Mouse (Mus musculus) lung, embryonic 16.5 days (tissue): ENCODE data around the gene Fuca2. TPM values are rescaled to one million over a fixed set of nuclear protein-coding genes. Genes with fewer than 3 reads are reported as not detected.
"Not testable (repeated sequence)": the region's sequence is repeated elsewhere in the genome, so short reads cannot be mapped to it uniquely, and the experiment has no call there.

Experiments used
- ATAC-seq: fragments of 200-750 bp; cut with Nextera tagmentation; 2 replicates; pipeline ENCODE4 v1.8.0; 2017; ENCODE audit warnings: low read depth, mild to moderate bottlenecking, moderate library complexity
- H3K27ac ChIP-seq: fragments of 300-500 bp; sonication (generic); 2 replicates; pipeline ENCODE4 v1.5.1; 2014; ENCODE audit warnings: mild to moderate bottlenecking, control low read depth, low read length
- H3K27me3 ChIP-seq: fragments of 300-500 bp; sonication (generic); 2 replicates; pipeline ENCODE4 v1.6.1; 2014; ENCODE audit warnings: low read depth, low read length, mixed read lengths; ENCODE audit not compliant: control insufficient read depth, insufficient read depth
- H3K36me3 ChIP-seq: fragments of 300-500 bp; sonication (generic); 2 replicates; pipeline ENCODE4 v1.6.1; 2014; ENCODE audit warnings: low read length; ENCODE audit not compliant: control insufficient read depth, insufficient read depth
- H3K4me1 ChIP-seq: fragments of 300-500 bp; sonication (generic); replicated peaks from 2 replicates; pipeline ENCODE4 v1.6.1; 2014; ENCODE audit warnings: low read length, mixed read lengths; ENCODE audit not compliant: control insufficient read depth, insufficient read depth
- H3K4me2 ChIP-seq: fragments of 300-500 bp; sonication (generic); 2 replicates; pipeline ENCODE4 v1.6.1; 2014; ENCODE audit warnings: low read depth, low read length, control low read depth
- H3K4me3 ChIP-seq: fragments of 300-500 bp; sonication (generic); 2 replicates; pipeline ENCODE4 v1.5.1; 2014; ENCODE audit warnings: mild to moderate bottlenecking, low read length, control low read depth
- H3K9ac ChIP-seq: fragments of 300-500 bp; sonication (generic); 2 replicates; pipeline ENCODE4 v1.6.1; 2014; ENCODE audit warnings: low read length, control low read depth
- H3K9me3 ChIP-seq: fragments of 300-500 bp; sonication (generic); 2 replicates; pipeline ENCODE4 v1.6.1; 2016; ENCODE audit warnings: low read length; ENCODE audit not compliant: control insufficient read depth
- WGBS: fragments of 180-500 bp; shearing (Covaris S2); extraction: QIAGEN DNeasy Blood & Tissue Kit; methylation state at CpG from one replicate; pipeline ENCODE4 v1.1.7; 2014; 5-methylcytosine and 5-hydroxymethylcytosine counted together
- polyA plus RNA-seq: library from polyadenylated mRNA; unstranded; fragments of >200 nt; fragmentation: Nextera tagmentation; extraction: Ambion mirVana; gene quantifications from 2 replicates; pipeline ENCODE4 v1.2.1, GENCODE M21; 2015

The Fuca2 gene
- polyA plus RNA-seq, 1 experiment from 2014 or later = 87.0 TPM

DNA sequence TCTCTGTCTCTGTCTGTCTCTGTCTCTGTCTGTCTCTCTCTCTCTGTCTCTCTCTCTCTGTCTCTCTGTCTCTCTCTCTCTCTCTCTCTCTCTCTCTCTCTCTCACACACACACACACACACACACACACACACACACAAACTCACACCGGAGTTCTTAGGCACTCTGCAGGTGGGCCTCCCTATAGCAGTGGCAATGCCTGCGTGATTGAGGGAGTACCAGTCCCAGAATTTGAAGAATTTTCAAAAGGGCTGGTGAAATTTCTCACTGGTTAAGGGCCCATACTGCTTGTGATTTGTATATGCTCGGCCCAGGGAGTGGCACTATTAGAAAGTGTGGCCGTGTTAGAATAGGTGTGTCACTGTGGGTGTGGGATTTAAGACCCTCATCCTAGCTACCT lies 2.2 kb downstream of the Fuca2 start:
- H3K4me3 ChIP-seq = peak overlapping the region; percentile 77
- H3K4me2 ChIP-seq = peak overlapping the region; percentile 80
- 42% methylated on average over 4 of the region's 4 CpGs for WGBS
- not testable (repeated sequence) for H3K36me3 ChIP-seq, H3K27me3 ChIP-seq, H3K4me1 ChIP-seq, H3K9me3 ChIP-seq, H3K27ac ChIP-seq
- ATAC-seq = 0 out of 2 replicates have a peak, but pooled peaks have one; percentile 26
- peak overlapping the region; percentile 81 for H3K9ac ChIP-seq

DNA sequence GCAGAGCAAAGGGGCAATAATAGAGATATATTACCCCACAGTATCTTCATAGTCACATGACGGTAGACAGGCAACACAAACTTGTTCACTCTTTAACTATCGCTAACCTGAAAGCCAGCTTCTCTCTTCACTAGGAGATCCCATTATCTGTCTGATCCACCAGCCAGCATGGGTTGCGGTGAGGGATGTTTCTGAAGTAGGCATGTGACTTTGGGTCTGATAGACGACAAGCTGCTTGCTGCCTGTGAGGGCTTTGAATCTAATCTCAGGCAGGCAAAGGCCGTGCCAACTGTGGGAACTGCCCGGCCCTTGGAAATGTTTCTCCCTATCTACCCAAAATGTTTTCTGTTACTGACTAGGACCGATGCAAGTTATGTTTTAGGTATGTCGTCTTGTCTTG lies 3.0 kb downstream of the Fuca2 start:
- no peaks in the 10 kb centered on the region for H3K27me3 ChIP-seq
- H3K36me3 ChIP-seq = no peaks in the 10 kb centered on the region
- WGBS = 79% methylated on average over 8 of the region's 8 CpGs
- peaks cover 3% of the 10 kb centered on the region; the same call in 1 of the 2 replicates for H3K4me1 ChIP-seq
- no peak overlapping the region for H3K4me2 ChIP-seq
- no peaks in the 10 kb centered on the region for H3K9me3 ChIP-seq
- no peak overlapping the region for H3K9ac ChIP-seq
- H3K4me3 ChIP-seq = no peak overlapping the region
- H3K27ac ChIP-seq = no peak overlapping the region
- ATAC-seq = no peak

- H3K27ac ChIP-seq = no peak overlapping the region
- H3K4me2 ChIP-seq = no peak overlapping the region
- no peak overlapping the region for H3K4me3 ChIP-seq
- 47% methylated on average over 4 of the region's 4 CpGs for WGBS
- H3K36me3 ChIP-seq = peaks cover 3% of the 10 kb centered on the region; the same call in 1 of the 2 replicates
- ATAC-seq = no peak
- no peaks in the 10 kb centered on the region for H3K4me1 ChIP-seq
- H3K27me3 ChIP-seq = no peaks in the 10 kb centered on the region
- H3K9ac ChIP-seq = no peak overlapping the region
- no peaks in the 10 kb centered on the region for H3K9me3 ChIP-seq
Observed at GRCm38 (mm10) chr10:13521857-13522256, 22.5 kb downstream of the Fuca2 start.

- Histone ChIP-seq H3K4me2 (no peak overlapping the region), H3K9ac (no peak overlapping the region), H3K9me3 (no peaks in the 10 kb centered on the region), H3K4me3 (no peak overlapping the region), H3K27me3 (no peaks in the 10 kb centered on the region), H3K27ac (no peak overlapping the region), H3K36me3 (peaks cover 14% of the 10 kb centered on the region), H3K4me1 (no peaks in the 10 kb centered on the region)
- no peak for ATAC-seq
- 53% methylated on average over 4 of the region's 4 CpGs for WGBS
Observed at GRCm38 (mm10) chr10:13528155-13528554, 28.8 kb downstream of the Fuca2 start.

GRCm38 (mm10) chr10:13534751-13535150 lies 35.4 kb downstream of the Fuca2 start:
- no peaks in the 10 kb centered on the region for H3K4me1 ChIP-seq
- H3K9me3 ChIP-seq = no peaks in the 10 kb centered on the region
- no peak overlapping the region for H3K27ac ChIP-seq
- ATAC-seq = no peak
- no peaks in the 10 kb centered on the region for H3K27me3 ChIP-seq
- H3K4me2 ChIP-seq = no peak overlapping the region
- no peak overlapping the region for H3K4me3 ChIP-seq
- WGBS = 59% methylated on average over 3 of the region's 3 CpGs
- H3K36me3 ChIP-seq = peaks cover 17% of the 10 kb centered on the region
- no peak overlapping the region for H3K9ac ChIP-seq

DNA sequence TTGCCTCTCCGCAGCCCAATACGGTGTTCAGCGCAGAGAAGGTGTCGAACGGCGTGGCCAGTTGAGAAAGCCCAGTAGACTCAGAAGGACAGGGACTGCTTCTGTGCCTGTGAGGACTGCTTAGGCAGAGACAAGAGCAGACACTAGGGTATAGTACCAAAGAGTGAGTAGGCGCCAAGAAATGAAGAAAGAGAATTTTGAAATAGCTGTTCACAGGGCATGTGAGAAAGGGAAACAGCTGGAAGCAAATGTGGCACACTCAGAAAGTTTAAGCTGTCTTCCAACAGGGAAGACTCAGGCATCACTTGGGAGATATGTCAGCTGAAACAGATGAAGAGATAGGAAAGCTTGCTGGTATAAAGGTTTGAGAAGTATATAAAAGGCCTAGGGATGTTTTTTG lies 37.4 kb downstream of the Fuca2 start:
- Histone ChIP-seq H3K27ac (no peak overlapping the region), H3K9me3 (no peaks in the 10 kb centered on the region), H3K4me3 (no peak overlapping the region), H3K4me1 (no peaks in the 10 kb centered on the region), H3K9ac (no peak overlapping the region), H3K36me3 (peaks cover 14% of the 10 kb centered on the region), H3K27me3 (no peaks in the 10 kb centered on the region), H3K4me2 (no peak overlapping the region)
- 91% methylated on average over 7 of the region's 7 CpGs for WGBS
- ATAC-seq = no peak

- Histone ChIP-seq H3K9me3 (no peaks in the 10 kb centered on the region), H3K36me3 (peaks cover 16% of the 10 kb centered on the region), H3K9ac (no peak overlapping the region), H3K27me3 (no peaks in the 10 kb centered on the region), H3K27ac (no peak overlapping the region), H3K4me1 (no peaks in the 10 kb centered on the region), H3K4me3 (no peak overlapping the region), H3K4me2 (no peak overlapping the region)
- WGBS = 89% methylated on average over 7 of the region's 7 CpGs
- ATAC-seq = no peak
Observed at GRCm38 (mm10) chr10:13539769-13540333, 40.5 kb downstream of the Fuca2 start.

GRCm38 (mm10) chr10:13541721-13542120 lies 42.4 kb downstream of the Fuca2 start:
- Histone ChIP-seq H3K4me2 (no peak overlapping the region), H3K27ac (no peak overlapping the region), H3K27me3 (no peaks in the 10 kb centered on the region), H3K4me3 (no peak overlapping the region), H3K36me3 (peaks cover 13% of the 10 kb centered on the region), H3K4me1 (no peaks in the 10 kb centered on the region), H3K9ac (no peak overlapping the region), H3K9me3 (no peaks in the 10 kb centered on the region)
- 79% methylated on average over 5 of the region's 5 CpGs for WGBS
- ATAC-seq = no peak

- Histone ChIP-seq H3K9me3 (no peaks in the 10 kb centered on the region), H3K4me1 (peaks cover 8% of the 10 kb centered on the region), H3K4me3 (peak within 1 kb of the TSS; percentile 91), H3K9ac (peak within 1 kb of the TSS; percentile 88), H3K27ac (peak within 1 kb of the TSS; percentile 77), H3K27me3 (no peaks in the 10 kb centered on the region), H3K36me3 (peaks cover 2% of the 10 kb centered on the region; the same call in 1 of the 2 replicates), H3K4me2 (peak within 1 kb of the TSS; percentile 87)
- peak; percentile 98 for ATAC-seq
- under 1% methylated on average over 51 of the region's 51 CpGs for WGBS
Observed at GRCm38 (mm10) chr10:13552646-13553497, 53.5 kb downstream of the Fuca2 start, which contains the start of the genes Adat2 and Pex3. Gene Adat2, plus strand, starts transcription at chr10:13552894. Gene Pex3, minus strand, starts transcription at chr10:13553142.
